Mouse (Mus musculus): Measurements from ENCODE around the gene Olfr463.

- TF ChIP-seq CTCF (IDR thresholded peaks at IDR 0.05; ENCODE audit: borderline replicate concordance, control insufficient read depth, extremely low read depth, insufficient read depth, low read length, poor library complexity) (no peak), POLR2A (IDR thresholded peaks at IDR 0.05; ENCODE audit: control insufficient read depth, extremely low read depth, insufficient read depth, low read length, poor library complexity) (no peak)
Measured at GRCm38 (mm10) chr11:87871766-87872165, 25.4 kb downstream of the Olfr463 start.
